Mouse (Mus musculus): ENCODE data around the gene Srprb. TPM values are rescaled to one million over a fixed set of nuclear protein-coding genes. Genes with fewer than 3 reads are reported as not detected.

Gene Srprb
- polyA plus RNA-seq, 1 experiment = 22.2 TPM

GRCm38 (mm10) chr9:103149074-103149799, 52.7 kb downstream of the Srprb start:
- Histone ChIP-seq H3K4me1 (peaks cover 10% of the 10 kb centered on the region; the same call in 1 of the 2 replicates), H3K27me3 (replicated peaks) (peaks cover 7% of the 10 kb centered on the region), H3K4me3 (replicated peaks) (no peak overlapping the region), H3K36me3 (replicated peaks; ENCODE audit: low read length) (no peaks in the 10 kb centered on the region), H3K9me3 (no peaks in the 10 kb centered on the region)
- TF ChIP-seq GATA1 (IDR thresholded peaks at IDR 0.05; ENCODE audit: borderline replicate concordance, low read length) (no peak), FLI1 (IDR thresholded peaks at IDR 0.05; ENCODE audit: low read length) (no peak)

GRCm38 (mm10) chr9:103147103-103147502, 54.8 kb downstream of the Srprb start:
- Histone ChIP-seq H3K36me3 (replicated peaks; ENCODE audit: low read length) (no peaks in the 10 kb centered on the region), H3K27me3 (replicated peaks) (peaks cover 10% of the 10 kb centered on the region), H3K4me3 (replicated peaks) (no peak overlapping the region), H3K9me3 (no peaks in the 10 kb centered on the region), H3K4me1 (peaks cover 10% of the 10 kb centered on the region; the same call in 1 of the 2 replicates)
- TF ChIP-seq GATA1 (IDR thresholded peaks at IDR 0.05; ENCODE audit: borderline replicate concordance, low read length) = no peak
- TF ChIP-seq FLI1 (IDR thresholded peaks at IDR 0.05; ENCODE audit: low read length) = no peak

GRCm38 (mm10) chr9:103146703-103147102, 55.2 kb downstream of the Srprb start:
- Histone ChIP-seq H3K27me3 (replicated peaks) (peaks cover 10% of the 10 kb centered on the region), H3K4me1 (peaks cover 10% of the 10 kb centered on the region; the same call in 1 of the 2 replicates), H3K9me3 (no peaks in the 10 kb centered on the region), H3K4me3 (replicated peaks) (no peak overlapping the region), H3K36me3 (replicated peaks; ENCODE audit: low read length) (no peaks in the 10 kb centered on the region)
- TF ChIP-seq FLI1 (IDR thresholded peaks at IDR 0.05; ENCODE audit: low read length) = no peak
- TF ChIP-seq GATA1 (IDR thresholded peaks at IDR 0.05; ENCODE audit: borderline replicate concordance, low read length) = no peak

GRCm38 (mm10) chr9:103146257-103146656, 55.7 kb downstream of the Srprb start:
- no peaks in the 10 kb centered on the region for H3K9me3 ChIP-seq
- peak overlapping the region; percentile 43 for H3K4me3 ChIP-seq (replicated peaks)
- TF ChIP-seq FLI1 (IDR thresholded peaks at IDR 0.05; ENCODE audit: low read length) = no peak
- no peak for TF ChIP-seq GATA1 (IDR thresholded peaks at IDR 0.05; ENCODE audit: borderline replicate concordance, low read length)
- peaks cover 11% of the 10 kb centered on the region for H3K27me3 ChIP-seq (replicated peaks)
- peaks cover 10% of the 10 kb centered on the region; the same call in 1 of the 2 replicates for H3K4me1 ChIP-seq
- no peaks in the 10 kb centered on the region for H3K36me3 ChIP-seq (replicated peaks; ENCODE audit: low read length)

GRCm38 (mm10) chr9:103145351-103145750, 56.6 kb downstream of the Srprb start:
- no peak for TF ChIP-seq GATA1 (IDR thresholded peaks at IDR 0.05; ENCODE audit: borderline replicate concordance, low read length)
- TF ChIP-seq FLI1 (IDR thresholded peaks at IDR 0.05; ENCODE audit: low read length) = no peak
- Histone ChIP-seq H3K4me3 (replicated peaks) (no peak overlapping the region), H3K9me3 (no peaks in the 10 kb centered on the region), H3K4me1 (peaks cover 12% of the 10 kb centered on the region; the same call in 1 of the 2 replicates), H3K27me3 (replicated peaks) (peaks cover 15% of the 10 kb centered on the region), H3K36me3 (replicated peaks; ENCODE audit: low read length) (no peaks in the 10 kb centered on the region)

GRCm38 (mm10) chr9:103143881-103144280, 58.1 kb downstream of the Srprb start:
- Histone ChIP-seq H3K4me3 (replicated peaks) (no peak overlapping the region), H3K9me3 (no peaks in the 10 kb centered on the region), H3K4me1 (peaks cover 8% of the 10 kb centered on the region; the same call in 1 of the 2 replicates), H3K27me3 (replicated peaks) (peaks cover 15% of the 10 kb centered on the region), H3K36me3 (replicated peaks; ENCODE audit: low read length) (no peaks in the 10 kb centered on the region)
- TF ChIP-seq FLI1 (IDR thresholded peaks at IDR 0.05; ENCODE audit: low read length) = no peak
- no peak for TF ChIP-seq GATA1 (IDR thresholded peaks at IDR 0.05; ENCODE audit: borderline replicate concordance, low read length)

GRCm38 (mm10) chr9:103141266-103141665, 60.7 kb downstream of the Srprb start:
- TF ChIP-seq GATA1 (IDR thresholded peaks at IDR 0.05; ENCODE audit: borderline replicate concordance, low read length) = no peak
- no peaks in the 10 kb centered on the region for H3K9me3 ChIP-seq
- no peak overlapping the region for H3K4me3 ChIP-seq (replicated peaks)
- H3K27me3 ChIP-seq (replicated peaks) = peaks cover 23% of the 10 kb centered on the region
- H3K4me1 ChIP-seq = peaks cover 7% of the 10 kb centered on the region; the same call in 1 of the 2 replicates
- no peaks in the 10 kb centered on the region for H3K36me3 ChIP-seq (replicated peaks; ENCODE audit: low read length)

GRCm38 (mm10) chr9:103140384-103140783, 61.6 kb downstream of the Srprb start:
- no peak for TF ChIP-seq FLI1 (IDR thresholded peaks at IDR 0.05; ENCODE audit: low read length)
- TF ChIP-seq GATA1 (IDR thresholded peaks at IDR 0.05; ENCODE audit: borderline replicate concordance, low read length) = no peak
- no peaks in the 10 kb centered on the region for H3K9me3 ChIP-seq
- H3K27me3 ChIP-seq (replicated peaks) = peaks cover 23% of the 10 kb centered on the region
- H3K36me3 ChIP-seq (replicated peaks; ENCODE audit: low read length) = no peaks in the 10 kb centered on the region
- H3K4me1 ChIP-seq = peaks cover 2% of the 10 kb centered on the region; the same call in 1 of the 2 replicates
- H3K4me3 ChIP-seq (replicated peaks) = no peak overlapping the region

- H3K9me3 ChIP-seq = no peaks in the 10 kb centered on the region
- no peaks in the 10 kb centered on the region for H3K36me3 ChIP-seq (replicated peaks; ENCODE audit: low read length)
- H3K4me1 ChIP-seq = peaks cover 4% of the 10 kb centered on the region; the same call in 1 of the 2 replicates
- H3K4me3 ChIP-seq (replicated peaks) = no peak overlapping the region
- peaks cover 23% of the 10 kb centered on the region for H3K27me3 ChIP-seq (replicated peaks)
- TF ChIP-seq FLI1 (IDR thresholded peaks at IDR 0.05; ENCODE audit: low read length) (no peak), GATA1 (IDR thresholded peaks at IDR 0.05; ENCODE audit: borderline replicate concordance, low read length) (no peak)
Observed at GRCm38 (mm10) chr9:103139481-103139880, 62.5 kb downstream of the Srprb start.

Other genes with a start within 250 kb of the Srprb start
- gene Slco2a1, start 213.4 kb downstream of the Srprb start, polyA plus RNA-seq (2012; ENCODE audit: insufficient read depth, low replicate concordance) = not detected in 2 replicates
- gene Rab6b, start 90.3 kb downstream of the Srprb start, polyA plus RNA-seq (2012; ENCODE audit: insufficient read depth, low replicate concordance) = not detected in 2 replicates
- gene Gm20425, start 28.2 kb upstream of the Srprb start, polyA plus RNA-seq (2012; ENCODE audit: insufficient read depth, low replicate concordance) = not detected in 2 replicates
- gene Trf, start 28.3 kb upstream of the Srprb start, polyA plus RNA-seq (2012; ENCODE audit: insufficient read depth, low replicate concordance) = 7.8 and 56.8 TPM in 2 replicates
- gene 1300017J02Rik, start 102.9 kb upstream of the Srprb start, polyA plus RNA-seq (2012; ENCODE audit: insufficient read depth, low replicate concordance) = not detected in 2 replicates
- 8.6 and 13.7 TPM in 2 replicates for gene Topbp1, start 103.1 kb upstream of the Srprb start, polyA plus RNA-seq (2012; ENCODE audit: insufficient read depth, low replicate concordance)
- 71.9 and 112 TPM in 2 replicates for gene Cdv3, start 163.7 kb upstream of the Srprb start, polyA plus RNA-seq (2012; ENCODE audit: insufficient read depth, low replicate concordance)